Mouse (Mus musculus) c-Kit-positive CD71-positive TER-119-positive erythroid progenitor cells, embryonic 14.5 days (primary cell): ENCODE results near the gene Sdhc.
"Not testable (repeated sequence)": the region's sequence is repeated elsewhere in the genome, so short reads cannot be mapped to it uniquely, and the experiment has no call there.

ENCODE experiments used
- DNase-seq: peaks from one replicate; pipeline ENCODE4 v3.0.0-alpha.2; 2013; ENCODE audit warnings: low spot score

The Sdhc gene

GRCm38 (mm10) chr1:171168906-171169305, 18.5 kb upstream of the Sdhc start:
- no peak for DNase-seq

DNA sequence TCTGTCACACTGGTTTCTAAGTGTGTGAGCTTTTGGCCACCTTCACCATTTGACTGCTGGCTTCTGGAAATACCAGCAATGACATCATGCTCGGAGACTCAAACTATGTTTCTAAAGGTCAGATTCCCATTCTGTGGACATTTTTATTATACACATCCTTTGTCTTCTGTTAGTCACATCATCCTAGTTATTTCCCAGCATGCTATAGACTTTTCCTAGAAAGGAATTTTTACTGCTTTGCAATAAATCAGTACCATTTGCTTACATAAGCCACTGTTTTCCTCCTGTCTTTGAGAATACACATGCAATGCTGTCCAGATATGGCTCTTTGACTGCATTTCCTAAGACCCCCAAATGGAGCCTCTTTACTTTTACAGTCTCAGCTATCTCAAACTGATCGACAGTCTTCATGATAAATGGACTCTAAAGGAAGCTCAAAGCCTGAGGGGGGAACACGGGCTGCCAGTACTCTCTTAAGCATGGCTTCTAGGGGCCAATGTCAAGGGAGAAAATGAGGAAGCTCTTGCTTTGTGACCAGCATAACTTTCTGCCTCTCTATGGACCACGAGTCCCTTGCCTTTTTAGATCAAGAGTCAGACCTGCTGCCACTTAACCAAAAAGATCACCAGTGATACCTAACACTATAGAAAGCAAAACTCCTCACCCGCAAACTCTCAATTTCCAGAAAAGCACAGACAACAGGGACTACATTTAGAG, 15.4 kb upstream of the Sdhc start:
- no peak for DNase-seq

DNA sequence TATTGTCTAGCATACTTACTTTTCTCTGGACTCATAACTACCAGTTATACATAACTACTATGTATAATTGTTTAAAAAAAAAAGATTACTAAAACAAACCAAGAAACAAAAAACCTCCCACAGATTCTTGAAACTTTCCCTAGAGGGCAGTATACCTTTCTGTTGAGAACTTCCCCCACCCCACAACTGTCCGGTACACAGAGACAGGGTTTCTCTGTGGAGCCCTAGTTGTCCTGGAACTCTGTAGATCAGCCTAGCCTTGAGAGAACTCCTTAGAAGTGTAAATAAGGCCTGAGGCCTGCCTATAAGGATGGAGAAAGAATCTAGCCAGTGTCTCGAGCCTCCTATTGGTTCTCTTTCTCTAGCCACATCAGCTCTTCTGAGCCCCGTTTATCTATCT, 13.9 kb upstream of the Sdhc start:
- no peak for DNase-seq

DNA sequence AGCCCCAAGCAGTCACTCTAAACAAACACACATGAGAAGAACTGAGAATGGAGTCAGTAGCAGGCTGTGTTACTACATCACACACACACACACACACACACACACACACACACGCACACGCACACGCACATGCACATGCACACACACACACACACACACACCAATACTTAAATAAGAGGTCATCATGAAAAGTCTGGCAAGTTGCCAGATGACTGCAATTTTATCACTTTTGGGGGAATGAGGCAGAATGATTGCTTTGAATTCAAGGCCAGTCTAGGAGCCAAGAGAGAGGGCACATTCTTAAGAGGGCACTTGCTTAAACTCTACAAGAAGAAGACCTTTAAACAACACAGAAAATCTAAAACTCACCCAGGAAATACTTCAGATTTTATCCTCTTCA, 12.1 kb upstream of the Sdhc start:
- DNase-seq, result no peak

GRCm38 (mm10) chr1:171159485-171159975, 9.1 kb upstream of the Sdhc start:
- DNase-seq, result no peak

DNA sequence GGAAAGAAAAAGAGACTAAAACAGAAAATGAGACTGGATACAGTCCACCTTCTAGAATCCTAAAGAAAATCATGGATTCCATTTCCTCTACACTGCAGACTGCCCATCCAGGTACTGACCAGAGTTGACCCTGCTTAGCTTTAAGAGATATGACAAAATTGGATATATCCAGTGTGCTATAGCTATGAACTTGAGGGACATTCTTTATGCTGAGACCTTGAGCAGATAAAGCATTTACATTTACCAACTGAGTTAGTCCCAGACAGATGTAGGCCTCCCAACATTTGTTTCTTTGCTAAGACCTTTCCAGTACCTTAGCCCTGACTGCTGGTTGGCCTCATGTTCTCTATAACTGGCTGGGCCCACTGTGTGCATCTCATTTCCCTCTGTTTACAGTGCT, 7.6 kb upstream of the Sdhc start:
- DNase-seq, result no peak

DNA sequence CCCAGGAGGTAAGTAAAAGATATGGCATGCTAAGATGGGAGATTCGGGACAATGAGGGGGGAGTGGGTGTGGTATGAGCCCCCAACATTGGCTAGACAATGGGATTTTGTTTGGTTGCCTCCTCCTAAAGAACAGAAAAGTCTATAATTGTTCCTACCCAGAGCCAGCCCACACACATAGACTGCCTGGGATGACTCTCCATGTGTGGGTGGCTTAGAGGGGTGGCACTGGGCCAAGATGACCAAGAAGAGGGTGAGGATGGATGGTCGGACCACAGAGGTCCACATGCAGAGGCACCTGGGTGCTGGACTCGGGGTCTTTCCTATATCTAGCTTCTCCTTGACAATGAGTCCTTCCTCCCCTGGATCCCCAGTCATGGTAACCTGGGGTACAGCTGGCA, 6.2 kb upstream of the Sdhc start:
- no peak for DNase-seq

GRCm38 (mm10) chr1:171151966-171152365, 1.6 kb upstream of the Sdhc start:
- no peak for DNase-seq

DNA sequence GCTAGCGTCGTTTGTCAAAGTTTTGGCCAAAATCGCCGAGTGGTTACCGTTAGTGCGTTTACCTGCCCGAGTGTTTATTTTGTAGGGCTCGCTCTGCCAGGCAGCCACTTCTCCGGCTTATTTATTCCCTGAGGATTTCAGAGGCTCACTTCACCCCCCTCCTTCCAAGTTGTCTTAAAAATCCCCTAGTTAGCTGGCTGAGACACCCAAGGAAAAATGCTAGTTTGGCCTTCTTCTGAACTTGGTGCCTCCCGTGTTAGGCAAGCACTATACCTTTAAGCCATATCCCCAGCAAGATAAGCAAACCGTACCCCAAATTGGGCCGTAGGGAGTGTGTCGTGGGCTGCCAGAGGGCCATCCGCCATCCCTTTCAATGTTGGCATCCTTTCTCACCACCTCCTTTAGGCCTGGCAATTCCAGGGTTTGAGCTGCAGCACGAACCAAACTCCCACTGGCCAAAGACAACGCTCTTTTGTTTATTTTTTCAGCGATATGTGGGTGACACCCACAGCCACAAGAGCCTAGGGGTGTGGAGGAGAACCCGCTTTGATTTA, 512 bp upstream of the Sdhc start:
- DNase-seq, result no peak

DNA sequence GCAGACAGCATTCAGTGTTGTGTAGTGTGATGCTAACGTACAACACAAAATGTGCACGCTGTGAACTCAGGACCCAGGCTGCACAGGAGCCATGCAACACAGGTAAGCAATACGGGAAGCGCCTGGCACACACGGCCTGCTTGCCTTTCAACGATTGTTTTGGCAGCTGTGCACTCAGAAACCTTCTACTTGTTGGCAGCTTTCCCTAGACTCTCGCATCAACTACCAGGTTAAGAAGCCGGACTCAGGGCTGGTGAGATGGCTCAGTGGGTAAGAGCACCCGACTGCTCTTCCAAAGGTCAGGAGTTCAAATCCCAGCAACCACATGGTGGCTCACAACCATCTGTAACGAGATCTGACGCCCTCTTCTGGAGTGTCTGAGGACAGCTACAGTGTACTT, 7.4 kb downstream of the Sdhc start:
- not testable (repeated sequence) for DNase-seq

- not testable (repeated sequence) for DNase-seq
Observed at GRCm38 (mm10) chr1:171137486-171138155, 12.8 kb downstream of the Sdhc start.

DNA sequence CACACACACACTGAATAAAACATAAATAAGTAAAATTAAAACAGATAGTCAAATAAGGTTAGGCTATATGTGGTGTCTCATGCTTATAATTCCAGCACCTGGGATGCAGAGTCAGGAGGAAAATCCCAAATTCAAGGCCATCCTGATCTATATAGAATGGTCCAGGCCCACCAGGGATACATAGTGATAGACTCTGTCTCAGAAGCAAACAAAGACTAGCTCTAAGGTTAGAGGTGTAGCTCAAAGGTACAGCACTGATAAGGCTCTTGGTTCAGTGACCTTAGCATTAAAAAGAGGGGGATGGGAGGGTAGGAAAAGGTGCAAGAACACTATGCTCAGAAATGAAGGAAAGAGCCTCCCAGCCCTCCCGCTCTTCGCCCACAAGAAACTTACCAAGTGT, 14.8 kb downstream of the Sdhc start:
- no peak for DNase-seq

DNA sequence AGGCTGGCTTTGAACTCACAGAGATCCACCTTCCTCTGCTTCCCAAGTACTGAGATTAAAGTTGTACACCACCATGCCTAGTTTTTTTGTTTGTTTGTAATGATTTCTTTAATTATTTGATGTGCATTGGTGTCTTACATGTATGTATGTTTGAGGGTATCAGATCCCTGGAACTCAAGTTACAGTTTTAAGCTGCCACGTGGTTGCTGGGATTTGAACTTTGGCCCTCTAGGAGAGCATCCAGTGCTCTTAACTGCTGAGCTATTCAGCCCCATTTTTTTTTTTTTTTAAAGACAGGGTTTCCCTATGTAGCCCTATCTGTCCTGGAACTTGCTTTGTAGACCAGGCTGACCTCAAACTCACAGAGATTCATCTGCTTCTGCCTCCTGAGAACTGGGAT, 19.4 kb downstream of the Sdhc start:
- DNase-seq, result no peak

- no peak for DNase-seq
Observed at GRCm38 (mm10) chr1:171129251-171129650, 21.2 kb downstream of the Sdhc start.

DNA sequence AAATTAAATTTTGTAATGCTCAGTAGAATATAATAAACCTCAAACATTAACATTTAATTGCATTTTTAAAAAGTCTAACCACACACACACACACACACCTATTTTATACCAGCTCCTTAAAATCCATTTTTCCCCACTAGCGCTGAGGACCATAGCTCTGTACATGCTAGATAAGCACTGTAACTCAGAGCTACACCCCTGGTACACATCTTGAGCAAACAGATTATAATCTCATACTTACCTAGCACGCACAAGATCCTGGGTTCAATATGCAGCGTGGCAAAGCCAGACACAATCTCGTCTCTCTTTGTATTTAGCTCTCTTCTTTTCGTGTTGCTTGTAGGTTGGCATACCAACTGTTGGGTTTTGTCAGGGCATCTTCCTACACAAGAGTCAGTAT, 26.0 kb downstream of the Sdhc start:
- DNase-seq, result peak; percentile 65

DNA sequence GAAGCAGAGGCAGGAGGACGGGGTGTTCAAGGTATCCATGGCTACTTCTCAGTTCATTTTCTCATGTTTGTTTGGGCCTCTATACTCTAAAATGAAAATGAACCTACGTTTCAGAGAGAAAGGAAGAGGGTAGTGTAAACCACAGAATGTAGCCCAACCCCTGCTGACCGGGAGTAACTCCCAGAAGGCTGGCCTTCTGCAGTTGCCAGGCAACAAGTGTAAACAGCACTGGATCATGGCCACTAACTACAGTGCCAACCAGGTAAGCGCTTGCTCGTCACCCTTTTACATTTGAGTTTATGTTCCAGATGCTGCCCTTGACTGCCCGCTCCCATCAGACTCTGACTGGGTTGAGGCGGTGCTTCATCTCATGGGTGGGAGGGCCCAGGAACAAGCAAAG, 27.5 kb downstream of the Sdhc start:
- no peak for DNase-seq

DNA sequence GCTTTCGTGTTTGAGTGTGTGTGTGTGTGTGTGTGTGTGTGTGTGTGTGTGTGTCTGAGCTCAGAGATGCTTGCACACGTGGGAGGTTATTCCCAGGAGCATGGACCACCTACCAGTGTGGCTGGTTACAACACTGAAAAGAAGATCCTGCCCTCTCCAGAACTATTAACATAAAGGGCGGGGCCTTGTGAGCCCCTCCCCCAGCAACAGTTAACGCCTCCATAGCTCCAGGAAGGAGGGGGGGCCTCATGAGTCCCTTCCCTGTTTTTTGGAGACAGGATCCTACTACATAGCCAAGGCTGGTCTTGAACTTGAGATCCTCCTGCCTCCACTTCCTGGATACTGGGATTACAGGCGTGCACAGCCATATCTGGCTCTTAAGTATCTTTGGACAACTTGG, 28.6 kb downstream of the Sdhc start:
- DNase-seq, result no peak

- peak; percentile 50 for DNase-seq
Observed at GRCm38 (mm10) chr1:171120893-171121292, 29.5 kb downstream of the Sdhc start.

DNA sequence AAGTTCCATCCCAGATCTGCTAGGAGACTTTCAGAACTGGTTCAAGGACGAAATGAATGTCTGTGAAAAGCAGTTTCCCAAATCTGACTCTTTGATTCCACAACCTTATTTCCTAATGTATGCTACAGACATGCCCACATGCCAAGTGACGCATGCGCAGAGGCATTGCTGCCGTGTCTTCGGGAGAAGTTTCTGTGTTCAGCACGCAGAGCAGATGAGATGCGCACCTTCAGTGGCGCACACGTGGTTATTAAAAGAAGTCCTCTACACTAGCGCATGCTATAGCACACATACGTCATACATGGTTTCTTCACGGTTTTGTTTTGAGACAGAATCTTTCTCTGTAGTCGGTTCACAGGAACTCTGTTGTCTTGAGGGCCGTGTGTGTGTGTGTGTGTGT, 31.0 kb downstream of the Sdhc start:
- no peak for DNase-seq

DNA sequence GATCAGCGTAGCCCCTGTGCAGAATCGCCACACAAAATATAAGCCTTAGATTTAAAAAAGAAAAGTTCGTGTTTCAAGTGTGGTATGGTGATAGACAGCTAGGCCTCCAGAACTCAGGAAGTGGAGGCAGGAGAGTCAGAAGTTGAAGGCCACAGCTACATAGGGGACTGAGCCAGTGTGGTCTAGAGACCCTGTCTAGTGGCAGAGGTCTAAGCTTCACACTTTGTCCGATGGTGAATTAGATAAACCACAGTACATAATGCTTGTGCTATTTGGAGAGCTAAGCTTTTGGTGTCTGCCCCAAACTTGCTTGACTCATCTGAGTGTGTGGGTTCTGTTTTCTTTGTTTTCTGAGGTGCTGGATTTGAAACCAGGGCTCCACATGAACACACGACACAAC, 31.4 kb downstream of the Sdhc start:
- no peak for DNase-seq

DNA sequence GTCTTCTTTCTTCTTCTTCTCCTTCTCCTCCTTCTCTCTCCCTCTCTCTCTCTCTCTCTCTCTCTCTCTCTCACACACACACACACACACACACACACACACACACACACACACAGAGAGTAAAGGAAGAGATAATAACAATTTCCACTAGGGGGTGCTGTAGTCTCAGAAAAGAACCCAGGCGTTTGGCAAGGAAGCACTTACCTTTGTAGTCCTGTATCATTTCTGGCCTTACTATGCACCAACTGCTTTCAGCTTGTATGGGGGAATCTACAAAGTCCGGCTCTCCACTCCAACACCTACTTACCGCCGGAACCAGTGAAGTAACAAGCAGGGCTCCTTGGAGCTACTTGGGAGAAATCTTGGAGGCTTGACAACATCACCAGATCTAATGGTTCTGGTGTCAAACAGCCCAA, 32.1 kb downstream of the Sdhc start:
- peak; percentile 91 for DNase-seq

- DNase-seq, result no peak
Observed at GRCm38 (mm10) chr1:171116280-171116679, 34.1 kb downstream of the Sdhc start.

DNA sequence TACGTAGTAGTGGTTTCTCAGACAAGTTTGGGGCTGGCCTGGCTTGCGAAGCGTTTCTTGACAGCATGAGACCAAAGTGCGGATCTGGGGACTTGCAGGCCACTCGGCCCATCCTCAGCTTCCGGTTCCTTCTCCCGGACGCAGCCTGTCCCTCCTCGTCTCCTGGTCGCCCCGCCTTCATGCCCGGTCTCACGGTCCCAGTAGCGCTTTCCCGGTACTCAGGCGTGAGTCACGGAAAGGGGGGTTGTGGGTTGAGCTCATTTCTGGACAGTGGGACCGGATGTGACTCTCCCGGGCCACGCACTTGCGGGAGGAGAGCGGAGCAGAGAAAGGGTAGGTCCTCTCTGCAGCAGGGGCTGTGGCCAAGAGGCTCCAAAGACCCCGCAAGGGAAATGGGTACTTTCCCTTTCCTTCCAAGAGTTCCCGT, 36.5 kb downstream of the Sdhc start, which contains the start of gene Cfap126:
Cfap126 (plus strand) TSS at position 46 of the 427 bp plus-strand sequence.
- peak; percentile 64 for DNase-seq
